Mouse (Mus musculus) CH12.LX (cell line): Measurements from ENCODE around the gene Adam22. TPM values are rescaled to one million over a fixed set of nuclear protein-coding genes. Genes with fewer than 3 reads are reported as not detected.

Source experiments
- polyA plus RNA-seq: library from polyadenylated mRNA; unstranded; fragments of >175 nt; gene quantifications from 2 replicates; pipeline ENCODE4 v1.2.1, GENCODE M21; 2012; ENCODE audit warnings: low read depth; ENCODE audit not compliant: insufficient read length
- total RNA-seq, 2 experiments: library from RNA; depleted of rRNA; stranded (reverse); fragments of 300-350 nt in 1 of 2; fragments of >200 nt in 1 of 2; gene quantifications; 2 replicates each; pipeline ENCODE4 v1.2.3; 2012 to 2014

The Adam22 gene
- total and polyA plus RNA-seq, 3 experiments: 0.07 to 0.55 (median 0.14) TPM

Other genes with a start within 250 kb of the Adam22 start
- 50.0 and 59.8 TPM in 2 replicates for gene Dbf4, start 54.6 kb upstream of the Adam22 start, total RNA-seq (2012; rRNA removed)
- gene Dbf4, start 54.6 kb upstream of the Adam22 start, total RNA-seq (2014; rRNA removed): 119 and 143 TPM in 2 replicates
- gene Dbf4, start 54.6 kb upstream of the Adam22 start, polyA plus RNA-seq: 96.6 and 103 TPM in 2 replicates
- gene Slc25a40, start 54.7 kb upstream of the Adam22 start, total RNA-seq (2012; rRNA removed): 5.0 and 7.0 TPM in 2 replicates
- gene Slc25a40, start 54.7 kb upstream of the Adam22 start, total RNA-seq (2014; rRNA removed): 11.1 and 14.6 TPM in 2 replicates
- 9.9 and 10.2 TPM in 2 replicates for gene Slc25a40, start 54.7 kb upstream of the Adam22 start, polyA plus RNA-seq